Mouse (Mus musculus) CH12.LX (cell line): ENCODE data around the gene Il31ra. TPM values are rescaled to one million over a fixed set of nuclear protein-coding genes. Genes with fewer than 3 reads are reported as not detected.

ENCODE experiments used
- DNase-seq: peaks from one replicate; pipeline ENCODE4 v3.0.0-alpha.2; 2013; ENCODE audit errors: extremely low read depth
- H3K27ac ChIP-seq: 2 replicates; pipeline ENCODE4 v1.5.1; 2012; ENCODE audit warnings: low read depth, mild to moderate bottlenecking, control low read depth, moderate library complexity; ENCODE audit not compliant: insufficient read depth
- H3K27me3 ChIP-seq: replicated peaks from 2 replicates; pipeline ENCODE3; 2012; ENCODE audit warnings: inconsistent platforms
- H3K36me3 ChIP-seq, 2 experiments: replicated peaks in 1 of 2; 2 replicates each; pipeline versions ENCODE3 to v1.6.1; 2012; ENCODE audit warnings: inconsistent platforms in 1 of 2, low read length in 1 of 2, mild to moderate bottlenecking in 1 of 2, mixed read lengths in 1 of 2, moderate library complexity in 1 of 2; ENCODE audit not compliant: control insufficient read depth in 1 of 2, insufficient read depth in 1 of 2
- H3K4me1 ChIP-seq, 2 experiments: 2 replicates each; pipeline ENCODE4 v1.6.1; 2012; ENCODE audit warnings: inconsistent platforms in 1 of 2, moderate library complexity in 1 of 2; ENCODE audit not compliant: insufficient read depth in 2 of 2, control insufficient read depth in 1 of 2
- H3K4me2 ChIP-seq: 2 replicates; pipeline ENCODE4 v1.6.1; 2012; ENCODE audit warnings: low read depth, mild to moderate bottlenecking, control low read depth; ENCODE audit not compliant: poor library complexity, insufficient read depth, severe bottlenecking
- H3K4me3 ChIP-seq, 3 experiments: fragments of 150-350 bp in 1 of 3; sonication (generic) in 1 of 3; replicated peaks in 1 of 3; 2 replicates each; pipeline versions ENCODE3 to v1.5.1; 2011 to 2012; ENCODE audit warnings: low read depth in 2 of 3, low read length in 2 of 3, mild to moderate bottlenecking in 2 of 3, moderate library complexity in 2 of 3, control low read depth in 1 of 3, improper control_type of control experiment in 1 of 3, inconsistent platforms in 1 of 3, mixed read lengths in 1 of 3; ENCODE audit not compliant: poor library complexity in 1 of 3
- H3K79me2 ChIP-seq: replicated peaks from 2 replicates; pipeline ENCODE4 v1.6.1; 2012; ENCODE audit warnings: mild to moderate bottlenecking, moderate library complexity; ENCODE audit not compliant: control insufficient read depth, poor library complexity, insufficient read depth, severe bottlenecking; ENCODE audit errors: extremely low read depth
- H3K9ac ChIP-seq: 2 replicates; pipeline ENCODE4 v1.6.1; 2012; ENCODE audit warnings: low read depth, mild to moderate bottlenecking, control low read depth, moderate library complexity; ENCODE audit not compliant: insufficient read depth
- H3K9me3 ChIP-seq: replicated peaks from 2 replicates; pipeline ENCODE3; 2012; ENCODE audit warnings: low read length, inconsistent platforms, mixed read lengths
- EP300 ChIP-seq: IDR thresholded peaks from 2 replicates; pipeline ENCODE4 v1.6.1; 2011; ENCODE audit warnings: low read length, improper control_type of control experiment
- HCFC1 ChIP-seq: IDR thresholded peaks from 2 replicates; pipeline ENCODE4 v1.6.1; 2012; ENCODE audit warnings: low read depth, mild to moderate bottlenecking, inconsistent platforms, low read length, improper control_type of control experiment
- IRF4 ChIP-seq: IDR thresholded peaks from 2 replicates; pipeline ENCODE4 v1.6.1; 2014; ENCODE audit warnings: low read depth, mild to moderate bottlenecking, inconsistent platforms, low read length, improper control_type of control experiment
- JUN ChIP-seq: IDR thresholded peaks from 2 replicates; pipeline ENCODE4 v1.6.1; 2011; ENCODE audit warnings: low read depth, mild to moderate bottlenecking, low read length, improper control_type of control experiment, moderate library complexity; ENCODE audit not compliant: insufficient read depth
- MAZ ChIP-seq: IDR thresholded peaks from 2 replicates; pipeline ENCODE4 v1.6.1; 2012; ENCODE audit warnings: low read depth, mild to moderate bottlenecking, inconsistent platforms, low read length, improper control_type of control experiment, moderate library complexity
- MEF2A ChIP-seq: IDR thresholded peaks from 2 replicates; pipeline ENCODE4 v1.6.1; 2014; ENCODE audit warnings: low read depth, mild to moderate bottlenecking, inconsistent platforms, low read length, improper control_type of control experiment, borderline replicate concordance
- MXI1 ChIP-seq: IDR thresholded peaks from 2 replicates; pipeline ENCODE4 v1.6.1; 2011; ENCODE audit warnings: mild to moderate bottlenecking, low read depth, low read length, improper control_type of control experiment
- MYC ChIP-seq: IDR thresholded peaks from 2 replicates; pipeline ENCODE4 v1.6.1; 2011; ENCODE audit warnings: low read depth, mild to moderate bottlenecking, improper control_type of control experiment, low read length
- NELFE ChIP-seq: IDR thresholded peaks from 2 replicates; pipeline ENCODE4 v1.6.1; 2011; ENCODE audit warnings: low read depth, low read length, improper control_type of control experiment
- POLR2A ChIP-seq: IDR thresholded peaks from 2 replicates; pipeline ENCODE4 v1.6.1; 2011; ENCODE audit warnings: low read depth, mild to moderate bottlenecking, improper control_type of control experiment, low read length
- POLR2AphosphoS2 ChIP-seq: IDR thresholded peaks from 2 replicates; pipeline ENCODE4 v1.6.1; 2011; ENCODE audit warnings: low read depth, low read length, improper control_type of control experiment
- SMC3 ChIP-seq: IDR thresholded peaks from 2 replicates; pipeline ENCODE4 v1.6.1; 2011; ENCODE audit warnings: low read depth, low read length, improper control_type of control experiment
- TBP ChIP-seq: conservative IDR thresholded peaks from 2 replicates; pipeline ENCODE4 v1.6.1; 2011; ENCODE audit warnings: low read depth, low read length, improper control_type of control experiment
- TCF12 ChIP-seq: IDR thresholded peaks from 2 replicates; pipeline ENCODE4 v1.6.1; 2014; ENCODE audit warnings: low read depth, mild to moderate bottlenecking, inconsistent platforms, low read length, improper control_type of control experiment
- USF1 ChIP-seq: IDR thresholded peaks from 2 replicates; pipeline ENCODE4 v1.6.1; 2014; ENCODE audit warnings: low read depth, mild to moderate bottlenecking, inconsistent platforms, low read length, improper control_type of control experiment
- USF2 ChIP-seq: conservative IDR thresholded peaks from 2 replicates; pipeline ENCODE4 v1.6.1; 2011; ENCODE audit warnings: low read depth, low read length, improper control_type of control experiment
- ZKSCAN1 ChIP-seq: IDR thresholded peaks from 2 replicates; pipeline ENCODE4 v1.6.1; 2012; ENCODE audit warnings: low read depth, inconsistent platforms, low read length, improper control_type of control experiment, borderline replicate concordance
- ZMIZ1 ChIP-seq: IDR thresholded peaks from 2 replicates; pipeline ENCODE4 v1.6.1; 2012; ENCODE audit warnings: low read depth, mild to moderate bottlenecking, inconsistent platforms, low read length, improper control_type of control experiment
- ZNF384 ChIP-seq: IDR thresholded peaks from 2 replicates; pipeline ENCODE4 v1.6.1; 2012; ENCODE audit warnings: low read depth, low read length, improper control_type of control experiment, inconsistent platforms
- dilution Hi-C: fragments of 300-500 bp; cut with MboI; formaldehyde crosslinking; loops from 2 replicates; pipeline ENCODE4 v1.14.3; 2020; ENCODE audit warnings: low sequenced_read_pairs; ENCODE audit not compliant: extremely low pct_unique_long_range_greater_than_20kb, extremely low pct_ligation_motif_present
- in situ Hi-C: fragments of 300-500 bp; cut with MboI; formaldehyde crosslinking; loops from 3 replicates; pipeline ENCODE4 v1.14.3; 2019; ENCODE audit warnings: low sequenced_read_pairs, low pct_ligation_motif_present, low pct_unique_long_range_greater_than_20kb, mixed read lengths
- polyA plus RNA-seq: library from polyadenylated mRNA; unstranded; fragments of >175 nt; gene quantifications from 2 replicates; pipeline ENCODE4 v1.2.1, GENCODE M21; 2012; ENCODE audit warnings: low read depth; ENCODE audit not compliant: insufficient read length
- total RNA-seq, 2 experiments: library from RNA; depleted of rRNA; stranded (reverse); fragments of 300-350 nt in 1 of 2; fragments of >200 nt in 1 of 2; gene quantifications; 2 replicates each; pipeline ENCODE4 v1.2.3; 2012 to 2014

The Il31ra gene
- total and polyA plus RNA-seq, 3 experiments: not detected

DNA sequence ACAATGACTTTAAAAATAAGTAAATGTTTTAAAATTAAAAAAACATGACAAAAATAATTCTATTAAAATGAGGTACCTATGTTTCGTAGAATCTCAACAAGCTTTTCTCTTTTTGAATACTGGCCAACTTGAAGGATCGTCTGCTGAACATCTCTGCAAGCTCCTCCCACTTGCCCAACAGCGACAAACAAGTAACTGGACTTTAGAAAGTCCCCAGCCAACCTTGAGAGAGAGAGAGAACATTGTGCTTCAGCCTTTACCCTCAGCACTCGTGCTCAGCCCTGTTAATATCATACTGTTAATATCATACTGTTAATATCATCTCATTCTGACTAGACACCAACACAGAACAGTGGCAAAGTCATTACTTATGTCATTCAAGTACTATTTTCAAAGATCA lies 10.3 kb upstream of the Il31ra start:
- no peak for TF ChIP-seq MAZ
- no peak for TF ChIP-seq USF1
- TF ChIP-seq ZMIZ1: no peak
- no peak for TF ChIP-seq JUN
- TF ChIP-seq USF2: no peak
- TF ChIP-seq IRF4: no peak
- TF ChIP-seq SMC3: no peak
- no peak for TF ChIP-seq HCFC1
- TF ChIP-seq MEF2A: no peak
- TF ChIP-seq TCF12: no peak
- no peak for TF ChIP-seq TBP
- TF ChIP-seq MXI1: no peak
- TF ChIP-seq EP300: no peak
- no peak for TF ChIP-seq MYC
- no peak for TF ChIP-seq NELFE
- TF ChIP-seq POLR2AphosphoS2: no peak
- TF ChIP-seq ZNF384: no peak
- no peak for TF ChIP-seq ZKSCAN1
- Histone ChIP-seq H3K9me3 (no peaks in the 10 kb centered on the region), H3K4me3 (no peak overlapping the region), H3K27me3 (no peaks in the 10 kb centered on the region), H3K27ac (no peak overlapping the region), H3K36me3 (no peaks in the 10 kb centered on the region), H3K4me2 (no peak overlapping the region), H3K9ac (no peak overlapping the region), H3K4me1 (peaks cover 2 to 23% of the 10 kb centered on the region in 2 experiments; a peak in 2 of 4 replicates), H3K79me2 (no peaks in the 10 kb centered on the region)
- DNase-seq: no peak
- dilution Hi-C loops (no loop called here), in situ Hi-C loops (loop anchor here (10.0 kb wide), 1 partner anchor 50 kb away; no protein-coding TSS in a partner anchor)

- DNase-seq: peak; percentile 20
- TF ChIP-seq SMC3: no peak
- peak; percentile 30; the same call in 1 of the 2 replicates for TF ChIP-seq EP300
- no peak for TF ChIP-seq POLR2A
- Histone ChIP-seq H3K4me1 (peaks cover 2 to 23% of the 10 kb centered on the region in 2 experiments; a peak in 2 of 4 replicates), H3K79me2 (no peaks in the 10 kb centered on the region), H3K4me2 (no peak overlapping the region), H3K27ac (no peak overlapping the region), H3K9me3 (no peaks in the 10 kb centered on the region), H3K27me3 (no peaks in the 10 kb centered on the region), H3K36me3 (no peaks in the 10 kb centered on the region), H3K9ac (no peak overlapping the region), H3K4me3 (no peak overlapping the region)
- dilution Hi-C loops: no loop called here
- in situ Hi-C loops: loop anchor here (10.0 kb wide), 1 partner anchor 49 kb away; no protein-coding TSS in a partner anchor
These were observed 9.7 kb upstream of the Il31ra start for GRCm38 (mm10) chr13:112603839-112604238.
